8 mouse cellular contexts compared by ENCODE assay signal in the genomic region with DNA sequence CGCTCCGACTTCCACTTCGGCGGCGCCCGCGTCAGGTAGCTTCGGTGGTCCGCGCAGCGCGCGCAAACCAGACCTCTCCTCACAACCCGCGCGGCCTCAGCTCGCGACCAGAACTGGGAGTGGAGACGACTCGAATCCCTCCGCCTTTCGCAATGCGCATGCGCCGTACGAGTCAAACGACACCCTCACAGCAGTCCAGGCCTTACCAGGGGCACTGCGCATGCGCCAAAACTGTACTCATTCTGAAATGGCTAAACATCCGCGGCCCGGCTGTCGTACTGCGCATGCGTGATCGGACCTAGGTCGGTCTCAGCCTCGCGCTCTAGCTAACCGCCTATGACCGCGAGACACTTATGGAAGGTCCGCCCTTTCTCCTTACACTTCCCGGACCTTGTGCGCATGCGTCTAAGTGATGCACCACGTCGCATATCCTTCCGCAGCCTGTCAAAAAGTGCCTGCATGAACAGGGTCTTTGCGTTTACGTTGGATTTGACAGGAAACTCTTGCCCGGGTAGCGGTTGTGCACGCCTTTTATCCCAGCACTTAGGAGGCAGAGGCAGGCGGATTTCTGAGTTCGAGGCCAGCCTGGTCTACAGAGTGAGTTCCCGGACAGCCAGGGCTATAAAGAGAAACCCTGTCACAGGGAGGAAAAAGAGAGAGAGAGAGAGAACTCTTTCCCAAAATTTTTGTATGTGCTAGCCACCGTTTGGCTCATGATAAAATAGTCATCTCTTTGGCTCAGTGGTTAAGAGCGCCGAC. TPM values are rescaled to one million over a fixed set of nuclear protein-coding genes. Genes with fewer than 3 reads are reported as not detected.
DNase-seq lines count a peak whose midpoint lies in the region; ATAC-seq and TF ChIP-seq lines count a peak whose summit lies in the region.

A gene (minus strand): TSS at position 165 of the 759 bp plus-strand sequence.

- under 1% methylated on average over 60 of the region's 60 CpGs for WGBS in forebrain, embryonic 16.5 days
- WGBS in lung, embryonic 14.5 days, result under 1% methylated on average over 60 of the region's 60 CpGs
- under 1% methylated on average over 60 of the region's 60 CpGs for WGBS in olfactory bulb, adult 2 months
- under 1% methylated on average over 60 of the region's 60 CpGs for WGBS in thymus, adult 2 months

- intact Hi-C loops in heart, postnatal 36 days (cut with DNase I), result loop anchor here (2.0 to 5.0 kb wide), 3 partner anchors 25 to 87 kb away; a partner anchor contains a TSS

- H3K4me3 ChIP-seq in G1E (ENCODE audit: low read depth, low read length), result peak within 1 kb of the TSS; percentile 83
- H3K4me3 ChIP-seq in forebrain, embryonic 16.5 days (replicated peaks; ENCODE audit: low read length), result peak within 1 kb of the TSS; percentile 66
- peak within 1 kb of the TSS; percentile 79 for H3K4me3 ChIP-seq in layer of hippocampus, adult 2 months
- H3K4me3 ChIP-seq in lung, embryonic 14.5 days (ENCODE audit: low read depth, low read length), result peak within 1 kb of the TSS; percentile 75
- H3K4me3 ChIP-seq in olfactory bulb, adult 2 months (ENCODE audit: insufficient read depth, low read depth, low read length), result peak within 1 kb of the TSS; percentile 81
- H3K4me3 ChIP-seq in thymus, adult 2 months (ENCODE audit: control insufficient read depth, insufficient read depth, low read length), result peak within 1 kb of the TSS; percentile 55

- H3K27me3 ChIP-seq in G1E (ENCODE audit: insufficient read depth, low read length), result peaks cover under 1% of the 10 kb centered on the region; the same call in 1 of the 2 replicates
- no peaks in the 10 kb centered on the region for H3K27me3 ChIP-seq in forebrain, embryonic 16.5 days (replicated peaks; ENCODE audit: control insufficient read depth, insufficient read depth, low read length)
- no peaks in the 10 kb centered on the region for H3K27me3 ChIP-seq in lung, embryonic 14.5 days (ENCODE audit: insufficient read depth, low read length)
- H3K27me3 ChIP-seq in thymus, adult 2 months (ENCODE audit: control insufficient read depth, insufficient read depth, low read length), result no peaks in the 10 kb centered on the region

- H3K27ac ChIP-seq in forebrain, embryonic 16.5 days (ENCODE audit: low read length), result peak within 1 kb of the TSS; percentile 95
- H3K27ac ChIP-seq in layer of hippocampus, adult 2 months, result peak within 1 kb of the TSS; percentile 98
- H3K27ac ChIP-seq in lung, embryonic 14.5 days (ENCODE audit: low read depth), result peak within 1 kb of the TSS; percentile 99
- peak within 1 kb of the TSS; percentile 88 for H3K27ac ChIP-seq in olfactory bulb, adult 2 months (ENCODE audit: insufficient read depth, low read depth, low read length)
- H3K27ac ChIP-seq in thymus, adult 2 months (ENCODE audit: control insufficient read depth, insufficient read depth, low read length), result peak within 1 kb of the TSS; percentile 76

- ATAC-seq in G1E (ENCODE audit: extremely low read depth, insufficient number of reproducible peaks, low FRiP score, poor library complexity, severe bottlenecking), result peak; percentile 94
- ATAC-seq in forebrain, embryonic 16.5 days, result peak; percentile 97
- ATAC-seq in lung, embryonic 14.5 days (ENCODE audit: insufficient read depth), result peak; percentile 98

- H3K9me3 ChIP-seq in G1E (replicated peaks), result no peaks in the 10 kb centered on the region
- H3K9me3 ChIP-seq in forebrain, embryonic 16.5 days (ENCODE audit: control insufficient read depth, low read length), result no peaks in the 10 kb centered on the region
- H3K9me3 ChIP-seq in lung, embryonic 14.5 days (ENCODE audit: low read depth, low read length), result no peaks in the 10 kb centered on the region

- no peak for TF ChIP-seq CTCF in G1E (IDR thresholded peaks at IDR 0.05; ENCODE audit: low read depth, low read length)
- no peak for TF ChIP-seq CTCF in layer of hippocampus, adult 2 months (conservative IDR thresholded peaks at IDR 0.05)
- TF ChIP-seq CTCF in lung, embryonic 14.5 days (IDR thresholded peaks at IDR 0.05; ENCODE audit: low read depth), result 0 out of 2 replicates have a peak, but pooled peaks have one; percentile 0
- TF ChIP-seq CTCF in olfactory bulb, adult 2 months (IDR thresholded peaks at IDR 0.05; ENCODE audit: insufficient read depth, low read depth, low read length), result no peak
- TF ChIP-seq CTCF in thymus, adult 2 months (IDR thresholded peaks at IDR 0.05; ENCODE audit: borderline replicate concordance, control insufficient read depth, extremely low read depth, insufficient read depth, low read length, poor library complexity), result 0 out of 2 replicates have a peak, but pooled peaks have one; percentile 18

- H3K36me3 ChIP-seq in G1E (replicated peaks), result peaks cover 37% of the 10 kb centered on the region
- peaks cover 10% of the 10 kb centered on the region for H3K36me3 ChIP-seq in forebrain, embryonic 16.5 days (ENCODE audit: control insufficient read depth, insufficient read depth)
- H3K36me3 ChIP-seq in lung, embryonic 14.5 days (ENCODE audit: insufficient read depth), result peaks cover 33% of the 10 kb centered on the region
- peaks cover 13% of the 10 kb centered on the region for H3K36me3 ChIP-seq in thymus, adult 2 months (ENCODE audit: control insufficient read depth, insufficient read depth, low read length)

- H3K4me1 ChIP-seq in G1E (ENCODE audit: insufficient read depth, low read depth, low read length), result peaks cover 41% of the 10 kb centered on the region
- peaks cover 19% of the 10 kb centered on the region for H3K4me1 ChIP-seq in forebrain, embryonic 16.5 days (replicated peaks; ENCODE audit: control insufficient read depth, insufficient read depth, low read length)
- H3K4me1 ChIP-seq in lung, embryonic 14.5 days (ENCODE audit: insufficient read depth), result peaks cover 6% of the 10 kb centered on the region
- peaks cover 8% of the 10 kb centered on the region for H3K4me1 ChIP-seq in olfactory bulb, adult 2 months (ENCODE audit: control insufficient read depth, insufficient read depth, low read length)
- peaks cover 10% of the 10 kb centered on the region for H3K4me1 ChIP-seq in thymus, adult 2 months (replicated peaks; ENCODE audit: control insufficient read depth, insufficient read depth, low read length)

- H3K9ac ChIP-seq in forebrain, embryonic 16.5 days (replicated peaks; ENCODE audit: low read depth, low read length), result peak within 1 kb of the TSS; percentile 74
- peak within 1 kb of the TSS; percentile 90 for H3K9ac ChIP-seq in lung, embryonic 14.5 days

- H3K4me2 ChIP-seq in forebrain, embryonic 16.5 days (ENCODE audit: low read length), result peak within 1 kb of the TSS; percentile 94
- peak within 1 kb of the TSS; percentile 100 for H3K4me2 ChIP-seq in lung, embryonic 14.5 days

- DNase-seq in G1E (ENCODE audit: low spot score), result peak; percentile 92
- peak; percentile 100 for DNase-seq in cerebellum, adult 18-20 months
- DNase-seq in heart, postnatal 36 days, result peak; percentile 100
- peak; percentile 100 for DNase-seq in layer of hippocampus, adult 2 months (ENCODE audit: low spot score in 2 of 2)
- DNase-seq in lung, embryonic 14.5 days, result peak; percentile 100
- peak; percentile 100 for DNase-seq in thymus, adult 2 months

- peak; percentile 91 for TF ChIP-seq POLR2A in olfactory bulb, adult 2 months (IDR thresholded peaks at IDR 0.05; ENCODE audit: insufficient read depth, low read depth, low read length)
- peak; percentile 91 for TF ChIP-seq POLR2A in thymus, adult 2 months (IDR thresholded peaks at IDR 0.05; ENCODE audit: control insufficient read depth, extremely low read depth, insufficient read depth, low read length, poor library complexity)

RNA-seq across cellular contexts. Expression of the gene that starts here (rescaled TPM):
- 154 and 174 TPM in 2 replicates for total RNA-seq in G1E (2014; fragmentation: Nextera tagmentation)
- 319 and 333 TPM in 2 replicates for total RNA-seq in G1E (2017)
- 754 and 1,054 TPM in 2 replicates for polyA plus RNA-seq in G1E (2012)
- polyA plus RNA-seq in forebrain, embryonic 16.5 days (2015; fragmentation: Nextera tagmentation; extraction: Ambion mirVana), result 206 and 215 TPM in 2 replicates
- total RNA-seq in heart, postnatal 36 days (2021), result 10 to 100 TPM; 92.8 to 95.9 TPM
- 100 to 1,000 TPM; 456 to 514 TPM for total RNA-seq in layer of hippocampus, adult 2 months (2021)
- 74.0 and 88.2 TPM in 2 replicates for polyA plus RNA-seq in lung, embryonic 14.5 days (2014; fragmentation: Nextera tagmentation; extraction: Ambion mirVana)
- polyA plus RNA-seq in olfactory bulb, adult 2 months (2012; ENCODE audit: insufficient read depth, insufficient read length, low replicate concordance, missing spikeins), result 1,039 and 1,720 TPM in 2 replicates
- polyA plus RNA-seq in thymus, adult 2 months (2012; rRNA removed), result 693 and 725 TPM in 2 replicates

Comparison
In these comparisons a context has a peak if more than half of its experiments do, and no peak if none do; other contexts are left out.
1. Peak in every context shown above with its lines: DNase-seq, ATAC-seq, H3K4me3 ChIP-seq and H3K27ac ChIP-seq.
2. CTCF ChIP-seq: peak in lung, embryonic 14.5 days (single experiment) and thymus, adult 2 months (single experiment); none in G1E (single experiment), layer of hippocampus, adult 2 months (single experiment) and olfactory bulb, adult 2 months (single experiment).